Mouse (Mus musculus) heart, postnatal 4 days (tissue): ENCODE data around the gene Qtrt2. TPM values are rescaled to one million over a fixed set of nuclear protein-coding genes. Genes with fewer than 3 reads are reported as not detected.

Experiments used
- DNase-seq: peaks from one replicate; pipeline ENCODE4 v3.0.0; 2021
- total RNA-seq, 2 experiments: library from RNA; stranded (reverse); gene quantifications; 2 replicates each; pipeline ENCODE4 v1.2.3; 2021

Gene Qtrt2
- total RNA-seq, 2 experiments from 2014 or later, result 23.2 to 29.8 TPM

- DNase-seq, result no peak
Observed at GRCm38 (mm10) chr16:43814644-43815043, 112.0 kb downstream of the Qtrt2 start.

Other genes starting within 250 kb of the Qtrt2 start
- not detected for gene Drd3, start 172.8 kb downstream of the Qtrt2 start, total RNA-seq
- 1 to 10 TPM; 1.2 to 2.0 TPM for gene Ccdc191, start 37.0 kb downstream of the Qtrt2 start, total RNA-seq
- 1 to 10 TPM; 1.8 to 2.2 TPM for gene Zdhhc23, start 53.0 kb upstream of the Qtrt2 start, total RNA-seq
- 1 to 10 TPM; 1.6 to 2.2 TPM for gene Gramd1c, start 136.5 kb upstream of the Qtrt2 start, total RNA-seq
- 10 to 100 TPM; 49.8 to 52.8 TPM for gene Atp6v1a, start 212.9 kb upstream of the Qtrt2 start, total RNA-seq
- 100 to 1,000 TPM in 1 of 2 experiments, 10 to 100 TPM in 1; 96.8 to 100 TPM for gene Naa50, start 213.0 kb upstream of the Qtrt2 start, total RNA-seq
- gene Usf3, start 246.4 kb upstream of the Qtrt2 start, total RNA-seq, result 10 to 100 TPM; 22.2 to 24.2 TPM